Mouse (Mus musculus) MEL (cell line): ENCODE data around the gene Trpt1. TPM values are rescaled to one million over a fixed set of nuclear protein-coding genes. Genes with fewer than 3 reads are reported as not detected.

ENCODE experiments used
- DNase-seq: peaks from one replicate; pipeline ENCODE4 v3.0.0; 2011; ENCODE audit warnings: low read depth, low spot score
- H3K27ac ChIP-seq: 2 replicates; pipeline ENCODE4 v1.5.1; 2012; ENCODE audit warnings: low read depth, mild to moderate bottlenecking, control low read depth, low read length, moderate library complexity; ENCODE audit not compliant: control insufficient read depth
- H3K27me3 ChIP-seq, 2 experiments: fragments of 150-350 bp in 1 of 2; sonication (generic) in 1 of 2; 2 replicates each; pipeline ENCODE4 v1.6.1; 2012; ENCODE audit warnings: low read length in 2 of 2, mild to moderate bottlenecking in 2 of 2, improper control_type of control experiment in 1 of 2, moderate library complexity in 1 of 2; ENCODE audit not compliant: insufficient read depth in 2 of 2, control insufficient read depth in 1 of 2
- H3K36me3 ChIP-seq, 2 experiments: 2 replicates each; pipeline ENCODE4 v1.6.1; 2012 to 2014; ENCODE audit warnings: low read length in 2 of 2, improper control_type of control experiment in 1 of 2, inconsistent platforms in 1 of 2, mild to moderate bottlenecking in 1 of 2; ENCODE audit not compliant: insufficient read depth in 2 of 2, control insufficient read depth in 1 of 2
- H3K4me1 ChIP-seq, 2 experiments: fragments of 150-350 bp in 1 of 2; sonication (generic) in 1 of 2; 2 replicates each; pipeline ENCODE4 v1.6.1; 2012; ENCODE audit warnings: low read length in 2 of 2, improper control_type of control experiment in 1 of 2, mild to moderate bottlenecking in 1 of 2; ENCODE audit not compliant: insufficient read depth in 2 of 2, control insufficient read depth in 1 of 2
- H3K4me3 ChIP-seq, 2 experiments: fragments of 150-350 bp in 1 of 2; sonication (generic) in 1 of 2; 2 replicates each; pipeline ENCODE4 v1.5.1; 2012; ENCODE audit warnings: low read depth in 2 of 2, low read length in 2 of 2, mild to moderate bottlenecking in 2 of 2, moderate library complexity in 2 of 2, control low read depth in 1 of 2, improper control_type of control experiment in 1 of 2; ENCODE audit not compliant: control insufficient read depth in 1 of 2, insufficient read depth in 1 of 2
- H3K79me2 ChIP-seq: 2 replicates; pipeline ENCODE4 v1.6.1; 2012; ENCODE audit warnings: mild to moderate bottlenecking, low read length, moderate library complexity; ENCODE audit not compliant: control insufficient read depth, poor library complexity, insufficient read depth
- H3K9ac ChIP-seq: 2 replicates; pipeline ENCODE4 v1.6.1; 2012; ENCODE audit warnings: low read depth, mild to moderate bottlenecking, control low read depth, low read length, moderate library complexity; ENCODE audit not compliant: control insufficient read depth, poor library complexity, severe bottlenecking
- H3K9me3 ChIP-seq: fragments of 150-350 bp; sonication (generic); replicated peaks from 2 replicates; pipeline ENCODE4 v1.6.1; 2012; ENCODE audit warnings: mild to moderate bottlenecking, low read length, improper control_type of control experiment, moderate library complexity; ENCODE audit not compliant: insufficient read depth
- CHD2 ChIP-seq: IDR thresholded peaks from 2 replicates; pipeline ENCODE4 v1.6.1; 2011; ENCODE audit warnings: low read length, improper control_type of control experiment
- CTCF ChIP-seq, 3 experiments: IDR thresholded peaks in 2 of 3; conservative IDR thresholded peaks in 1 of 3; 2 replicates each; pipeline ENCODE4 v1.5.1; 2011 to 2012; ENCODE audit warnings: low read length in 3 of 3, low read depth in 2 of 3, mild to moderate bottlenecking in 2 of 3, improper control_type of control experiment in 1 of 3, inconsistent platforms in 1 of 3, mixed read lengths in 1 of 3, moderate library complexity in 1 of 3; ENCODE audit not compliant: control insufficient read depth in 1 of 3, insufficient read depth in 1 of 3, poor library complexity in 1 of 3, severe bottlenecking in 1 of 3
- E2F4 ChIP-seq: IDR thresholded peaks from 2 replicates; pipeline ENCODE4 v1.6.1; 2011; ENCODE audit warnings: low read depth, low read length, improper control_type of control experiment, borderline replicate concordance
- ELF1 ChIP-seq: IDR thresholded peaks from 2 replicates; pipeline ENCODE4 v1.6.1; 2014; ENCODE audit warnings: low read depth, mild to moderate bottlenecking, inconsistent platforms, low read length, improper control_type of control experiment, moderate library complexity
- EP300 ChIP-seq, 2 experiments: IDR thresholded peaks; 2 replicates each; pipeline ENCODE4 v1.6.1; 2011; ENCODE audit warnings: improper control_type of control experiment in 2 of 2, low read length in 2 of 2, low read depth in 1 of 2, mild to moderate bottlenecking in 1 of 2
- ETS1 ChIP-seq: IDR thresholded peaks from 2 replicates; pipeline ENCODE4 v1.6.1; 2012; ENCODE audit warnings: low read depth, mild to moderate bottlenecking, inconsistent platforms, low read length, improper control_type of control experiment, moderate library complexity
- GABPA ChIP-seq: IDR thresholded peaks from 2 replicates; pipeline ENCODE4 v1.6.1; 2012; ENCODE audit warnings: low read depth, mild to moderate bottlenecking, inconsistent platforms, low read length, improper control_type of control experiment, moderate library complexity
- GATA1 ChIP-seq: IDR thresholded peaks from 2 replicates; pipeline ENCODE4 v1.6.1; 2011; ENCODE audit warnings: low read depth, low read length, improper control_type of control experiment
- HCFC1 ChIP-seq: IDR thresholded peaks from 2 replicates; pipeline ENCODE4 v1.6.1; 2012; ENCODE audit warnings: low read depth, mild to moderate bottlenecking, inconsistent platforms, low read length, improper control_type of control experiment, moderate library complexity
- KAT2A ChIP-seq: conservative IDR thresholded peaks from 2 replicates; pipeline ENCODE4 v1.6.1; 2012; ENCODE audit warnings: low read depth, low read length, improper control_type of control experiment, inconsistent platforms
- MAX ChIP-seq: IDR thresholded peaks from 2 replicates; pipeline ENCODE4 v1.6.1; 2011; ENCODE audit warnings: low read length, improper control_type of control experiment
- MAZ ChIP-seq: IDR thresholded peaks from 2 replicates; pipeline ENCODE4 v1.6.1; 2012; ENCODE audit warnings: low read depth, mild to moderate bottlenecking, inconsistent platforms, low read length, improper control_type of control experiment
- MXI1 ChIP-seq: IDR thresholded peaks from 2 replicates; pipeline ENCODE4 v1.6.1; 2011; ENCODE audit warnings: mild to moderate bottlenecking, low read depth, low read length, improper control_type of control experiment
- MYB ChIP-seq: IDR thresholded peaks from 2 replicates; pipeline ENCODE4 v1.6.1; 2011; ENCODE audit warnings: mild to moderate bottlenecking, low read depth, low read length, improper control_type of control experiment
- MYC ChIP-seq: IDR thresholded peaks from 2 replicates; pipeline ENCODE4 v1.6.1; 2011; ENCODE audit warnings: low read depth, mild to moderate bottlenecking, low read length, improper control_type of control experiment, moderate library complexity
- NELFE ChIP-seq: IDR thresholded peaks from 2 replicates; pipeline ENCODE4 v1.6.1; 2011; ENCODE audit warnings: low read depth, low read length, improper control_type of control experiment
- NRF1 ChIP-seq: IDR thresholded peaks from 2 replicates; pipeline ENCODE4 v1.6.1; 2014; ENCODE audit warnings: low read depth, mild to moderate bottlenecking, inconsistent platforms, low read length, improper control_type of control experiment, moderate library complexity; ENCODE audit not compliant: poor library complexity, insufficient read depth, severe bottlenecking
- POLR2A ChIP-seq, 2 experiments: IDR thresholded peaks; 2 replicates each; pipeline ENCODE4 v1.6.1; 2011 to 2012; ENCODE audit warnings: low read length in 2 of 2, mild to moderate bottlenecking in 2 of 2, control low read depth in 1 of 2, improper control_type of control experiment in 1 of 2, low read depth in 1 of 2, moderate library complexity in 1 of 2; ENCODE audit not compliant: control insufficient read depth in 1 of 2, insufficient read depth in 1 of 2, poor library complexity in 1 of 2
- POLR2AphosphoS2 ChIP-seq: IDR thresholded peaks from 2 replicates; pipeline ENCODE4 v1.6.1; 2011; ENCODE audit warnings: low read length, improper control_type of control experiment
- POLR2AphosphoS5 ChIP-seq: IDR thresholded peaks from 2 replicates; pipeline ENCODE4 v1.6.1; 2012; ENCODE audit warnings: low read depth, borderline replicate concordance, mild to moderate bottlenecking, inconsistent platforms, low read length, moderate library complexity, mixed read lengths
- RCOR1 ChIP-seq: IDR thresholded peaks from 2 replicates; pipeline ENCODE4 v1.6.1; 2012; ENCODE audit warnings: low read depth, mild to moderate bottlenecking, inconsistent platforms, low read length, improper control_type of control experiment
- SIN3A ChIP-seq: IDR thresholded peaks from 2 replicates; pipeline ENCODE4 v1.6.1; 2012; ENCODE audit warnings: low read length, improper control_type of control experiment, inconsistent platforms
- TBP ChIP-seq: IDR thresholded peaks from 2 replicates; pipeline ENCODE4 v1.8.0; 2011; ENCODE audit warnings: low read depth, low read length, improper control_type of control experiment
- TCF12 ChIP-seq: IDR thresholded peaks from 2 replicates; pipeline ENCODE4 v1.6.1; 2014; ENCODE audit warnings: low read depth, mild to moderate bottlenecking, inconsistent platforms, low read length, improper control_type of control experiment, moderate library complexity
- UBTF ChIP-seq: IDR thresholded peaks from 2 replicates; pipeline ENCODE4 v1.6.1; 2012; ENCODE audit warnings: low read depth, mild to moderate bottlenecking, inconsistent platforms, low read length, improper control_type of control experiment, moderate library complexity, borderline replicate concordance; ENCODE audit not compliant: insufficient read depth
- USF2 ChIP-seq, 2 experiments: IDR thresholded peaks; 2 replicates each; pipeline ENCODE4 v1.6.1; 2011 to 2012; ENCODE audit warnings: improper control_type of control experiment in 2 of 2, low read length in 2 of 2, borderline replicate concordance in 1 of 2, inconsistent platforms in 1 of 2, low read depth in 1 of 2, mild to moderate bottlenecking in 1 of 2; ENCODE audit not compliant: insufficient read depth in 1 of 2
- ZMIZ1 ChIP-seq: IDR thresholded peaks from 2 replicates; pipeline ENCODE4 v1.6.1; 2012; ENCODE audit warnings: low read depth, mild to moderate bottlenecking, inconsistent platforms, low read length, improper control_type of control experiment, moderate library complexity
- polyA plus RNA-seq, 2 experiments: library from polyadenylated mRNA; stranded (reverse) in 1 of 2; unstranded in 1 of 2; fragments of >175 nt in 1 of 2; fragments of >200 nt in 1 of 2; gene quantifications; 2 replicates each; pipeline versions ENCODE4 v1.2.1 to v1.2.4; 2012; ENCODE audit warnings: low replicate concordance in 2 of 2, low read depth in 1 of 2; ENCODE audit not compliant: insufficient read length in 2 of 2, insufficient read depth in 1 of 2, missing spikeins in 1 of 2
- total RNA-seq: library from RNA; depleted of rRNA; stranded (reverse); fragments of 300-350 nt; gene quantifications from 2 replicates; pipeline ENCODE4 v1.2.3, GENCODE M21; 2012

Gene Trpt1
- total and polyA plus RNA-seq, 3 experiments, result 1.8 to 2.3 TPM; not detected in 1

GRCm38 (mm10) chr19:6980381-6981093 lies 15.4 kb upstream of the Trpt1 start, which contains the start of gene Fkbp2:
TSS of gene Fkbp2 (minus strand) at chr19:6980501.
- peak; percentile 98 for DNase-seq
- H3K4me3 ChIP-seq, result peak within 1 kb of the TSS; percentile 60 to 77
- peak within 1 kb of the TSS; percentile 75 for H3K9ac ChIP-seq
- TF ChIP-seq UBTF, result no peak
- TF ChIP-seq USF2 (IDR thresholded peaks at IDR 0.05; ENCODE audit: borderline replicate concordance in 1 of 2, insufficient read depth in 1 of 2, low read depth in 1 of 2, low read length in 2 of 2), result no peak
- peak; percentile 83 for TF ChIP-seq HCFC1
- no peak for TF ChIP-seq MYB
- TF ChIP-seq ELF1, result peak; percentile 91
- peak; percentile 65; the same call in 1 of the 2 replicates for TF ChIP-seq MAX
- TF ChIP-seq MYC, result peak; percentile 72
- peak; percentile 49; the same call in 1 of the 2 replicates for TF ChIP-seq ETS1
- TF ChIP-seq MXI1, result peak; percentile 87
- peak; percentile 90 to 97 for TF ChIP-seq POLR2A (IDR thresholded peaks at IDR 0.05; ENCODE audit: control insufficient read depth in 1 of 2, insufficient read depth in 1 of 2, low read depth in 1 of 2, low read length in 2 of 2, poor library complexity in 1 of 2)
- no peak for TF ChIP-seq RCOR1
- TF ChIP-seq NRF1, result peak; percentile 84
- TF ChIP-seq SIN3A, result peak; percentile 92
- no peak for TF ChIP-seq GABPA
- peak; percentile 46; the same call in 1 of the 2 replicates for TF ChIP-seq POLR2AphosphoS5
- TF ChIP-seq CHD2, result peak; percentile 30; the same call in 1 of the 2 replicates
- TF ChIP-seq POLR2AphosphoS2, result peak; percentile 97
- TF ChIP-seq TBP, result peak; percentile 94
- TF ChIP-seq KAT2A, result peak; percentile 43; the same call in 1 of the 2 replicates
- TF ChIP-seq MAZ, result peak; percentile 79; the same call in 1 of the 2 replicates
- TF ChIP-seq ZMIZ1, result peak; percentile 96
- TF ChIP-seq EP300 (IDR thresholded peaks at IDR 0.05; ENCODE audit: low read depth in 1 of 2, low read length in 2 of 2), result 0 out of 4 replicates have a peak, but pooled peaks of 1 of the 2 experiments have one; percentile 16
- peak; percentile 52; the same call in 1 of the 2 replicates for TF ChIP-seq TCF12
- TF ChIP-seq E2F4, result peak; percentile 61; the same call in 1 of the 2 replicates
- peak; percentile 99 for TF ChIP-seq NELFE
- TF ChIP-seq CTCF (IDR thresholded peaks at IDR 0.05 in 2 of 3, conservative IDR thresholded peaks at IDR 0.05 in 1 of 3; ENCODE audit: control insufficient read depth in 1 of 3, insufficient read depth in 1 of 3, low read depth in 2 of 3, low read length in 3 of 3, poor library complexity in 1 of 3, severe bottlenecking in 1 of 3), result no peak
- no peak for TF ChIP-seq GATA1
- no peaks in the 10 kb centered on the region for H3K27me3 ChIP-seq
- H3K79me2 ChIP-seq, result peaks cover 35% of the 10 kb centered on the region
- H3K4me1 ChIP-seq, result peaks cover 0 to 19% of the 10 kb centered on the region in 2 experiments; a peak in 2 of 4 replicates
- peak within 1 kb of the TSS; percentile 74 for H3K27ac ChIP-seq
- no peaks in the 10 kb centered on the region for H3K9me3 ChIP-seq
- H3K36me3 ChIP-seq, result peaks cover 0 to 23% of the 10 kb centered on the region in 2 experiments; a peak in 2 of 4 replicates
